Mouse (Mus musculus) cerebellum, adult 8-10 months (tissue): ENCODE results near the gene Ctrc.
A peak's percentile ranks its signal among the peaks of the same experiment; 100 is the strongest.

ENCODE experiments used
- DNase-seq: peaks from one replicate; pipeline ENCODE4 v3.0.0; 2022

Ctrc gene

DNA sequence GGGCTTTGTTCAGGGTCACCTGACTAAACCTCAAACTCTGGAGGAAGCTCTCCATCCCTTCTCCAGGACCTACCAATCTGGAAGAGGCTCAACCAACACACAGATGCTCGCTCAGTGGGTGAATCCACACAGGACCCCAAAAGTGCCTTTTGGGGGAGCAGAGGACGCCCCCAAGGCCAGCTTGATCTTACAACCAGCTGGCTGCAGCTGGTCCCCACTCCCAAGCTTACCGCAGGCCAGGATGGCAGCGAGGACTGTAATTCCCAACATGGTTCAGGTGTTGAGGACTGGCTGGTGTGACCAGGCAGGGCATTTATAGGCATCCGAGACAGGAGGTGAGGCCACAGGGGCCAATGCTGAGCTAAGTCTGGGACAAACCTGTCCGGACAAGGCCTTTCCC lies at the start of gene Ctrc:
Gene Ctrc (minus strand): TSS at position 361 of the 400 bp plus-strand sequence.
- DNase-seq = no peak

DNA sequence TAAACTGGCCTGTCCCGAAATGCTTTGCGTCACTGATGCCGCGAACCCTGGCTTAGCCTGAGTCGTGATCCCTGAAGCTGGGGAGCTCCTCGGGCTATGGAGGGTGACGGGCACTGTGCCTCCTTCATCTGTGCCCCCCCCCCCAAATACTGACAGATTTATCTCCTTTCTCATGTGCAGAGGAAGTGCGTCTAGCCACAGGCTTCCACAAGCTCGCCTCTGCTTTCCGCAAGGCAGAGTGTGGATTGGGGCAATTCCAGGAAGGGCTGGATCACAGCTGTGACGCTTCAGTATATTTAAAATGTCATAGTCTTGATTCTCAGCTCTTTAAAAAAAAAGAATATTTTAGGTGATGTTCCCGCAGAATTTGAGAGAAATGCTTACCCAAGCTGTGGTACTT lies 49.6 kb upstream of the Ctrc start:
- DNase-seq = no peak

DNA sequence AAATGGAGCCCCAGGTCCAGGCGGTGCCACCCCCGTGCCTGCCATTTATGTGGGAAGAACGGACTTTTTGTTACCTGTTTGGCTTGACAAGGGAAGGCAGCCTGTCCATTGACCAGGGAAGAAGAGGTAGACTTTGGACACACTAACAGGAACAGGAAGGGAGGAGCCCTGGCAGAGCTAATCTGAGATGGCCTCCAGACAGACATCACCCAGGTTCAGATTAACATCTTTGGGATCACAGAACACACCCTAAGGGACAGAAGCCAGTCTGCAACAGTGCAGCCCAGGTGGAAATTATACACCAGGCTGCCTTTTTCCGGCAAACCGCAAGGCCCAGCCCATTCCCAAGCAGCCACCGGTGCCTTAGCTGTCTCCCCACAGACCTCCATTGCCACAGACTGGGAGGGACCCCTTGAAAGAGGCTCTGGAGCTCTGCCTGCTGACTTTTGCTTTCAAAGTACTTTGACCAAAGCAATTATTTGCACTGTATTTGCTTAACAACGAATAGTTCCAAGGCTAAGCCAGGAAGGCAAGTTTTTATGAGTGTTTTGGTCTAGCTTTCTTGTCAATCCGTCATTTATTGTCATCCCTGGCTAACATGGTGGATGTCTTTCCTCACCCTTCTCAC lies 47.1 kb upstream of the Ctrc start:
- no peak for DNase-seq

DNA sequence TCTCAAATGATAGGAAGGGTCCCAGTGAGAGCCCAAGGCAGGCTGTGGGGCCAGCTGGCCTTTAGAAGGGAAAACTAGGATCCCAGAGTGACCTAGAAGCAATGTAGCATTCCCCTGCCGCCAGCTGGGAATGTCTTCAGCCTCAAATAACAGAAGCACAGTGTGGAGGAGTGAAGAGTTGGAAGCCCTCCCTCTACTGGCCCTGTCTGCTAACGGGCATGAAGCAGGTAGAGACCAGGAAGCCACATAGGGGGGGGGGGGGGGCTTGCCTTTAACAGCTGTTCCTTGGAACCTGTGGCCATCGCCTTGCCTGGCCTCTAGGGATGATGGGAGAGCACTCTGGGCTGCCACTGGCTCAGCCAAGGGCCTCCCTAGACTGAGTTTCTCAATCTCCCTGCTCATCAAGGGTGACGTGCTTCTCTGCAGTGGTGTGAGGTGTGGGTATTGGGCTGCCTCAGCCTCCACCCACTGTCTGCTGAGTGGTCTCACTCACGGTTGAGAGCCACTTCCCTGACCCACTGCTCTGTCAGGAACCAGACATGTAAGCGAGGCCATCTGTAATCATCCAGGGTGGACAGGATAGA lies 40.3 kb upstream of the Ctrc start:
- no peak for DNase-seq

DNA sequence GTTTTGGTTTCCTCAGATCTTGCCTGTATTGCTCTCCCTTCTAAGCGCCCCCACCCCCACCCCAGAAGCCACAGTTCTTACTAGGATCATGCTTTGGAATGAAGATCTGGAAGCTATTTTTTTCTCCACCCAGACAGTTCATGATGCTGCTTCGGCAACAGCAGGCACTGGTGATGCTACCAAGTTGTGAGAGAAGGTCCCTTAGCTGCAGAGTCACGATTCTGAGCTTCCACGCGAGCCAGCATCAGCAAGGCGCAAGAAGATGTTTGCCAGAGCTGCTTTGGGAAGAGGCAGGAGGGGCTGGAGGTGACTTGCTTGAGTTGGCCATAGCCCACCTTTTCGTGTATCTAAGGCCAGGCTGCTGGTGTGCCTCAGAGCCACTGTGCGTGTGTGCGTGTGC lies 39.3 kb upstream of the Ctrc start:
- DNase-seq = no peak

DNA sequence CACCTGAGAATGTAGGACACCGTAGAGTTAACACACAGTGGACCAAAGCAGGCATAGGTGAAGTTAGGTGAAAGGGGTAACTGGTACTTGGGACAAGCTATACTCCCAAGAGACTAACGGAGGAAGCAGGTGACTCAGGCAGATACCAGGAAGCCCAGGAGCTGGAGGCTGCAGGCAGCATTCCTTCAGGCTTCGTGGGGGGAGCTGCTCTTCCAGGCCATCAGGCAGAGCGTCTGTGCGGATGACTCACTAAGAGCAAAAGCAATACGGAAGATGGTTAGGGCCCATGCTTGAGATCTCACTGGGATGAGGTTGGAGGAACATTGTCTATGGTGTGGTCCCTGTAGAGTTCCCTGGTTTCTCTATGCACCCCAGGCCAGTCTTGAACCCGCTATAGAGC lies 36.7 kb upstream of the Ctrc start:
- no peak for DNase-seq

DNA sequence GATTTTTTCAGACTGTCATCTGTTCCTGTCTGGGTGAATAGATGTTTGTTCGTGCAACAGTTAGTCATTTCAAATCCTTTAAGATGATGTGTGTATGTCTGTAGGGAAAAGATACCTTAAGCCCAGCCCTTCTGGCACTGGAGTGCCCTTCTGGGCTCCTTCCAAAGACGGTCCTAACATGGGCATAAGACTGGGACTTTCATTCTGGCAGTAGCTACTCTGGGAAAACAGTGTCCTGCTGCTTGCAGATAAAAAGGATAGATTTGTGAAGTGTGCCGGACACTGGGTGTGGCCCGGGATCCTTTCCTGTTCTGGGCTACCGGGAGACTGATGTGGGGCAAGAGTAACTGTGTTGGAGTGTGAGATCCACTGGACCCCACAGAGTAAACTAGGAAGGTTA lies 35.8 kb upstream of the Ctrc start:
- DNase-seq = no peak

DNA sequence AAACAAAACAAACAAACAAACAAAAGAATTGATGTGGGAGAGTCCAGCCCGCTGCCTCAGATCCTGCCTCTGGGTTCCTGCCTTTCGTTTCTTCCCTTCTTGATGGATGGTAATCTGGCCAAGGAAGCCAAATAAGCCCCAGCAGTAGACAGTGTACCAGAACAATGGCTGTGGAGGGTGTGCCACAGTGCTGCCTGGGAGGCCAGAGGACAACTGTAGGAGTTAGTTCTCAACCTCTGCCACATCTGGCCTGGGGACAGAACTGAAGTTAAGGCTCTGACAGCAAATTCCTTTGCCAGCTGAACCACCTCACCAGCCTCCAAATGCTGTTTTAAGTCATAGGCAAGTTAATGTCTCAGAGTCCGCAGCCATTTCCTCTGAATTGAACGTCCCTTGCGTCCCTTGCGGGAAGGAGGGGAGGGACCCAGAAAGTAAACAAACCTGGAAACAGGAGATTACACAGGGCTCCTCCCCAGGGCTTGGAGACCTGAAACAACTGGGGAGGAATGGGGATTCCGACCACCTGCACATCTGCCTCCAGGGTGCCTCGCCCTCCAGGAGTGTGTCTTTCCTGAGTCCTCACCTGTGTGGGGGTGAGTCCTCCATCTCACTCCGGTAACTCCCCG lies 35.2 kb upstream of the Ctrc start:
- no peak for DNase-seq

DNA sequence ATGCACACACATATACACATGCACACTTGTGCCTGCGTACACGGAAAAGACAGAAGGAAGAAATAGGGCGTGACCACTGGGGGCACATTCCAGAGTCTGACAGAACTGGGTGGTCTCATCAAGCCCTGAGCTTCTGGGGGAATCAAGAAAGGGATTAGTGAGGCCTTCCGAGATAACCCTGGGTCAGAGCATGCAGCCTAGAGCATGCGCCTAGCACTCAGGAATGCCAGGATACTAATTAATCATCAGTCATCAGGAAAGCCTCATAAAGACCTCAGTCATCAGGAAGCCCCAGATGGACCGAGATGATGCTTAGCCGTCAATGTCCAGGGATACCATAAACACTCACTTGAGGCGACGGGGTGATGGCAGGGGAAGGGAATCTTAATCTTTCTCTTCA lies 33.7 kb upstream of the Ctrc start:
- DNase-seq = no peak

DNA sequence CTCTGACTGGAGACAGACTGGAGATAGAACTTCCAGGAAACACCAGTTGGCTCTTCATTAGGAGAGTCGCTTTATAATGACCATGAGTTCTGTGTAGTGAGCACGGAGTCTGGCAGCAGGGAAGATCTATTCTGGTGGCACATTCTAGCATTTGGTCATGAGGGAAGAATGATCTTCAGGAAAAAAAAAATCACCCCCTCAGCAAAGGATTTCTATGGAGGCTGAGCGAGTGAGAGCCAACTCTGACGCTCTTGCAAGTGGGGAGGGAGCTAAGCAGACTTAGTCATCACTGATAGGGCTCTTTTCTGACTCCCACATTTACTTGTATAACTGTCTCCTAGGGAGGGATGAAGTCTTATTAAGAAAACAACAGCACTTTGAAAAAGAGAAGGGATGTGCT lies 32.9 kb upstream of the Ctrc start:
- no peak for DNase-seq

DNA sequence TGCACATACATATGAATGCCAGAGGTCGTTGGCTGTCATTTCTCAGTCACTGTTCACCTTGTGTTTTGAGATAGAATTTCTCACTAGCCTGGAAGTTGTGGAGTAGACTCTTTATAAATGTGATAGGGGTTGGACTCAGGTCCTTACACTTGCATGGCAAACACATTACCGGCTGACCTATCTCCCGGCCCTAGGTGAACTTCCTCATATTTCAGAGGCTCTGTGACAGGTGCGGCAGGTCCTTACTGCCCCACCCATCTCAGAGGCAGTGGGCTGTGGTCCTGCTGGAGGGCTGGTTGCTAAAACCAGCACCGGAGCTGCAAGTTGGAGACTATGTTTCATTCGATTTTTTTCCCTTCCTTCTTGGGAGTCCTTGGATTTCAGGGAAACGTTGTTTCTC lies 32.5 kb upstream of the Ctrc start:
- DNase-seq = no peak

DNA sequence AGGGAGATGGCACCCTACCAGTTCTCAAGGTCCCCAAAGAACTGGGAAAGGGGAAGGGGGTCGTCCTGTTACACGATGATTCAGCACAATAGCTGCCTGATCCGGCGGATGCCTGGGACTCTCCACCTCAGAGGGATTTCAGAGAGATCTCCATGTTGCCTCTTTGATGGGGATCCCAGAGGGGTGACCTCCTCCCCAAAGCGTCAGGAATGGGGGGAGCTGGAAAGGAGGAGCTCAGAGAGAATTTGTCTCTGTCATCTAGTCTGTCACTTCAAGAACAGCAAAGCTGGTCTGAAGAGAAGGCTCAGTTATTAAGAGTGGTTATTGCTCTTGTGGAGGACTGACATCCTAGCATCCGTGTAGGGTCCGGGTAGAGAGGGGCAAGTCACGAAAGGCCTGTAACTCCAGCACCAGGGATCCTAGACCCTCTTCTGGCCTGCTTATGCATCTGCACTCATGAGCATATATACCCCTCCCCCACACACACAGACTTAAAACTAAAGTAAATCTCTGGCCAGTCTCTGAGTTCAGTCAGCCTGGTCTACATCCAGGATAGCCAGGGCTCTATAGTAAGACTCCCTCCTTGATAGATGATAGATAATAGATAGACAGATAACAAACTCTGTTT lies 29.4 kb upstream of the Ctrc start:
- DNase-seq = no peak

DNA sequence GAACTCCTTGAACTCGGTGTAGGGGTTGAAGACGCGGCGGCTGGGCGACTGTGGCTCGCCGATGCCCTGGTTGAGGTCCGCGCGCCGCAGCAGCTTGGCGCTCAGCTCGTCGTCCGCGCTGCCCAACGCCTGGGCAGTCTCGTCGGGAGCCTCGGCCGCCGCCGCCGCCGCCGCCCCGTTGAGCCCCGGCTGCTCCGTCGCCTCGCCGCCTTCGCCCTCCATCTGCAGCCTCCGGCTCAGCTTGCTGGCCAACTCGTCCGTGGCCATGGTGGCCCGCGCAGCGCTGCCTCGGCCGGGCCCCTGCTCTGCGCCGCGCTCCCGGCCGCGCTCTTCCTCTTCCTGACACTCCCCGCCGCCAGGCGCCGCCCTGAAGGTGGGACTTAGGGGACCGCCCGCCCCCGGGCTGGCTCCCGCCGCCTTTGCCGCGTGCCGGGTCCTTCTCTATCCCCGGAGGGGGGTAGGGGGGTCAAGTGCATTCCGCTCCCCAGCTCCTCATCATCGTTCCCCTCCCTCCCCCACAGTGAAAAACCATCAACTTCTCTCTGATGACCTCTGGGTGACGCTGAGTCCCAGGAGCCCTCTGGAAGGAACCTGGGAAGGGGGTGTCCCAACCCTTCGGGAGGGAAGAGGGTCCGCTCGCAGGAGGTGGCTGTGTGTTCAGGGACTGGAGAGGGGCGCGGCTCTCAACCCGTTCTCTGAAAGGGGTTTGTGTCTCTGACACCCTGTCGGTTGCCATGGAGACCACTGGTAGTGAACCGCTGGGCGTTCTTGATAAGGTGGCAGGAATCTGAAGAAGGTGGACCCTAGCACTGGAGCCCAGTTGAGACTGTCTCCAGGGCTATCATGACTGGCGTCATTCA lies 28.7 kb upstream of the Ctrc start, which contains the start of gene Efhd2:
Gene Efhd2 (minus strand): TSS at position 320 of the 860 bp plus-strand sequence.
- peak; percentile 73 for DNase-seq

DNA sequence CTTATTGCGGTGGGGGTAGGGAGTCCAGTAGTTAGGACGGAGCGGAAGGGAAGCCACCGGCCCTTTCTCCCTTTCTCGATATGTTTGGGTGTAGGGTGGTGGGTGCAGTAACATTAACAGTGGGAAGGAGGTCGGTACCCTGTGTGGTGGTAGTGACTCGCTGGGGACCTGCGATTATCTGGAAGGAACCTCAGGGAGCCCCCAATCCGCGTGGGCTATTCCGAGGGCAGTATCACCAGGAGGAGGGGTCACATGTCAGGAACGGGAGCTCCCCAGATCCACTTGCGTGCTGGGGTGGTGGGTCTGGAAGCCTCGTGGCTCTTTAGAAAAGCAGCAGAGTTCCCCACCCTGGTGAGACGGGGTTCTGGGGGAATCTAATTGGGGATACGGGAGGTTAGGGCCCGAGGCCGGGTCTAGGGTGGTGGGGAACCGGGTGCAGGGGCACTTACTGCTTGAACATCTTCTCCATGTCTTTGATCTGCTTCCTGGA lies 28.0 kb upstream of the Ctrc start:
- no peak for DNase-seq

DNA sequence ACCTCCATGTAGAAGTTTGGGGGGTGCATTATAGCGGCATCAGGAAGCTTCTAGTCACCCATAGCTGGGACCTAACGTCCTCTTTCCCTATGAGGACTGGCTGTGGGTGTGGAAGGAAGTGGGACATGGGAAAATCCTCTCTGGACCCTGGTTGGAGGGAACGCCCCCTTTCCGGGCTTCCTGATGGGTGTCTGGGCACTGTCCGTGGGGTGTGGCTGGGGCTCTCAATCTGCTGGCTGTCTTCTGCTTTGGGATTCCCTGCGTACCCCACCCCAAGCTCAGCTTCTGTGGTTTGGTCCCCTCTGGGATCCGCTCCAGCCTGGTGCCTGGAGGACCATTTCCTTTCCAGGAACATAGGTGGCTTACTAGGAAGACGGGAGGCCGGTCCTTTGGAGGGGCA lies 26.8 kb upstream of the Ctrc start:
- DNase-seq = no peak

DNA sequence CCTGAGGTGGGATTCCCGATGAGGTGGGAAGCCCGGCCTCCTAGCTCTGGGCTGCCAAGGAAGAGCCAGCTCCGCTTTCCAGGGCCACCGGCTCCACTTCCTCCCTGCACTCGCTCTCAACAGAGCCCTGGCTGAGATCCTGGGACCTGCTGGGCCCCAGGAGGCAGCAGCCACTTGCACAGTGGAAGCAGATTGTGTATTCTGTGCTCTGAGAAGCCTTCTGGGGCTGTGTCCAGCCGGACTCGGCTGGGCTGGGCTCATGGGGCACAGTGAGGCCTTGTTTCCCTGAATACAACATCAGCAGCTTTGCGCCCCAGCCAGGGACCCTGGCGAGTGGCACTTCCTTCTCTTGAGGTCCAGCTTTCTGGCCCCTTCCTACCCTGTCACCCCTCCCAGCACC lies 25.8 kb upstream of the Ctrc start:
- peak; percentile 65 for DNase-seq

DNA sequence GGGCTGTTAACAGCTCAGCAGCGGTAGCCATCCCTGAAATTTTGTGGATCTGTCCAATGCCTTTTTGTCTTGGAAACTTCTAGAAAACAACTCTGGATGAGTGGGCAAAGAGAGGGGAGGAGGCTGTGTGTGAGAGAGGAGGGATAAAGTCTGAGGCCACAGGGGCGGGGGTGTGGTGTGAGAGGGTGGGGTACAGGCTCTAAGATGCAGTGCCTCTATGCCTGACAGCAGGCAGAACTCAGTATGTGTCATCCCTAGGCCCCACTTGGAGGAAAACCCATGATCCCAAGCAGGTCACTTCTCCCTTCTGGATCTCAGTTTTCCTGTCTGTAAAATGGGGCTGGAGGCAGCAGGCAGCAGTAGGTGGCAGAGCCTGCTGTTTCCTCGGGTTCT lies 25.2 kb upstream of the Ctrc start:
- no peak for DNase-seq

DNA sequence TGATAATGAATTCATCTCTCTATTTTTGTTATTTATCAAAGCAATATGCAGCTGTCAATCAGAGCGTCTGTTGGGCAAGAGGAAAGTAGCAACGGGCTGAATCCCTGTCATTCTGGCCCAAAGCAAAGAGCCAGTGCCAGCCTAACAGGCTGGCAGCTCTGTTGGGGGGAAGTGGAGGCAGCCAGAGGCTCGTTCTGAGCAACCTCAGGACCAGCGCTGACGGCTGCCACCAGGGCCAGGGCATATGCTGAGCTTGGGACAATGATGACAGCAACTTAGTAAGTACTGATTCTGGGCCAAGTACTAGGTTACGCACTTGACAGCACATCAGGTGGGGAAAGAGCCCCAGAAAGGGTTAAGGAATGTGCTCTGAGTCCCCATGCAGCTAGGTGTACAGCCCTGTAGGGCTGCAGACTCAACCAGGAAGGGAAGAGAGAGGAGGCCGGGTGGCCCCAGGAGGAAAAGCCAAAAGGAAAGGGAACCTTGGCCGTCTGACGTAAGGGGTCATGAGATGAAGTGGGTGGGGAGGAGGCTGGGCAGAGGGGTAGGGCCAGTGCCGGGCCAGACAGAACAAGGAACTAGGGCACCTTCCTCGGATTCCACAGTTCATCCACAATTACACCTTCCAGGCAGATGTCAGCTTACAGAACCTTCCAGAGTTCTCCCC lies 24.6 kb upstream of the Ctrc start:
- DNase-seq = no peak

DNA sequence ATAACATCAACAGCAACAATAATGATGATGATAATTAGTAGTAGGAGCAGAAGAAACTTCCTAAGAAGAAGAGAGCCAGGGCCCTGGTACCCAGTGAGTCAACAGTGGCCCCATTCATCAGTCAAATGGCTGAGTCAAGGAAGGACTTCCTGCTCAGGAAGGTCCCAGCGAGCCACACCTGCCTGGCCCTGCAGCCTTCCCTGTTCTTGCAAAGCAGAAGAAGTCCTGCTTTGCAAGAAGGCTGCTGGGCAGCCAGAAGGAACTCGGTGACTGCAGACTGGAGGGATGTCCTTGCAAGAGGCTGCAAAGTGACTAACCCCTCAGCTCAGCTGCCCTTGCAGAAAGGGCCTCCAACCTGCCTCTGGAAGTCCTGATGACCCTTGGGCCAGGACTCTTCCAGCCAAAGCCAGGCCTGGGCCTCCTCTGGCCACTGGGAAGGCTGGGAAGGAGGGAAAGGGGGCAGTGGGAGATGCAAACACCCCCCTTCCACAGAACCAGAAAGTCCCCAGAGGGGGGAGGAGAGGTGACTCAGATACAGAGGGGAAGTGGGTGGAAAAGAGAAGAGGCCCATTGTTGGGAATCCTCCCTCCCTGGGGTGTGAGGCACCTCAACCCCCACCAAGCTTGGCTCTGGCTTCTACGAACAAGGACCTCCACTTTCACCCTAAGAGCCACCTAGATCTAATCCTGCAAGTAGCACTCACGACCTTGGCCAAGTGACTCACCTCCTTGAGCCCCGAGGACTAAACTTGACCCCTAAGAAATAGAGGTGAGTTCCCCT lies 23.5 kb upstream of the Ctrc start:
- DNase-seq = no peak

DNA sequence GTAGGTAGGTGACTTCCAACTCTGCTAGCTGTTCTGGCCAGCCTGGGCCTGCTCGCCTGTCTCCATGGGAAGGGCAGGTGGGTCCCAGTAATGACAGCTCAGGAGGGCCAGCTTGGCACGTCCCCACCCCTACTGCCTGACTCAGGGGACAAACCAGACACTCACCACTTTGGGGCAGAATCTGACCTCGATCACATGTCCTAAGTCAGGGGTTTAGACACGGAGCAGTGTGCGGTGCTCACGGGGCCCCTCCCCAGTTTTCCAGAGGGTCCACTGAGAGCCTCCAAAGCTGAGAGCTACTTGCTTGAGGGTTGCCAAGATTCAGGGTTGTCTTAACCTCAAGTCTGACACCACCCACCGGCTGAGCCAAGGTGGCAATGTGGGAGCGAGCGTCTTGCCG lies 21.9 kb upstream of the Ctrc start:
- DNase-seq = no peak

DNA sequence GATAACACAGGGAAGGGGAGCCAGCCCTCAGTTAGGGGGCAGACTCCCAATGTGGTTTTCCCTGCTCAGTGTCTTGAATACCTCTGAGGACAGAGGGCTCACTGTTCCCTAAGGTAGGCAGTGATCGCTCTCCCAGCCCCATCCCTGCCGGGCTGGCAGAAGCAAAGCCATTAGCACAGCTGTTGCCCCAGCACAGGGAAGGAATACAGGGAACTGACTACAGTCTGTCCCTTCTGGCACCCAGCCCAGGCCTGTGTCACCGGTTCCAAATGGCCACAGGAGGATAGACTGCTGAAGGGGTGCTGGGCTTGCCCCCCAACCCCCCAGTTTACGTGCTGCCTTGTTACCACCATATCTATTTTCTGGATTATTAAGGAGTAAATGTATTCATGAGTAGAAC lies 21.3 kb upstream of the Ctrc start:
- no peak for DNase-seq
